Mouse (Mus musculus): ENCODE measurements around the gene Zfp800.

Zfp800 gene

GRCm38 (mm10) chr6:28398726-28399125 lies 921 bp upstream of the Zfp800 start:
- in situ Hi-C loops (cut with MboI, MseI) = loop anchor here (10.0 kb wide), 1 partner anchor 134 kb away; no protein-coding TSS in a partner anchor

- in situ Hi-C loops (cut with MboI, MseI) = loop anchor here (10.0 kb wide), 1 partner anchor 132 kb away; no protein-coding TSS in a partner anchor
Measured at GRCm38 (mm10) chr6:28396853-28397457, 850 bp downstream of the Zfp800 start.

- in situ Hi-C loops (cut with MboI, MseI) = loop anchor here (10.0 kb wide), 1 partner anchor 131 kb away; no protein-coding TSS in a partner anchor
Measured at GRCm38 (mm10) chr6:28396051-28396852, 1.6 kb downstream of the Zfp800 start.

- in situ Hi-C loops (cut with MboI, MseI) = no loop called here
Measured at GRCm38 (mm10) chr6:28389038-28389437, 8.8 kb downstream of the Zfp800 start.

GRCm38 (mm10) chr6:28385169-28385568 lies 12.6 kb downstream of the Zfp800 start:
- in situ Hi-C loops (cut with MboI, MseI) = no loop called here

- in situ Hi-C loops (cut with MboI, MseI) = no loop called here
Measured at GRCm38 (mm10) chr6:28381983-28382382, 15.8 kb downstream of the Zfp800 start.

GRCm38 (mm10) chr6:28369966-28370683 lies 27.7 kb downstream of the Zfp800 start:
- in situ Hi-C loops (cut with MboI, MseI) = no loop called here

- in situ Hi-C loops (cut with MboI, MseI) = no loop called here
Measured at GRCm38 (mm10) chr6:28367575-28367974, 30.2 kb downstream of the Zfp800 start.

- in situ Hi-C loops (cut with MboI, MseI) = no loop called here
Measured at GRCm38 (mm10) chr6:28351066-28351465, 46.7 kb downstream of the Zfp800 start.

- in situ Hi-C loops (cut with MboI, MseI) = no loop called here
Measured at GRCm38 (mm10) chr6:28345677-28346076, 52.1 kb downstream of the Zfp800 start.

- in situ Hi-C loops (cut with MboI, MseI) = no loop called here
Measured at GRCm38 (mm10) chr6:28345181-28345580, 52.6 kb downstream of the Zfp800 start.

- in situ Hi-C loops (cut with MboI, MseI) = no loop called here
Measured at GRCm38 (mm10) chr6:28342863-28343262, 54.9 kb downstream of the Zfp800 start.

GRCm38 (mm10) chr6:28341174-28341573 lies 56.6 kb downstream of the Zfp800 start:
- in situ Hi-C loops (cut with MboI, MseI) = no loop called here

- in situ Hi-C loops (cut with MboI, MseI) = no loop called here
Measured at GRCm38 (mm10) chr6:28339410-28339809, 58.4 kb downstream of the Zfp800 start.

GRCm38 (mm10) chr6:28333696-28334095 lies 64.1 kb downstream of the Zfp800 start:
- in situ Hi-C loops (cut with MboI, MseI) = no loop called here

- in situ Hi-C loops (cut with MboI, MseI) = no loop called here
Measured at GRCm38 (mm10) chr6:28332546-28332945, 65.3 kb downstream of the Zfp800 start.

- in situ Hi-C loops (cut with MboI, MseI) = no loop called here
Measured at GRCm38 (mm10) chr6:28329815-28330214, 68.0 kb downstream of the Zfp800 start.

GRCm38 (mm10) chr6:28329002-28329596 lies 68.7 kb downstream of the Zfp800 start:
- in situ Hi-C loops (cut with MboI, MseI) = no loop called here

GRCm38 (mm10) chr6:28326720-28327119 lies 71.1 kb downstream of the Zfp800 start:
- in situ Hi-C loops (cut with MboI, MseI) = no loop called here

GRCm38 (mm10) chr6:28322399-28322798 lies 75.4 kb downstream of the Zfp800 start:
- in situ Hi-C loops (cut with MboI, MseI) = no loop called here

- in situ Hi-C loops (cut with MboI, MseI) = no loop called here
Measured at GRCm38 (mm10) chr6:28319648-28320270, 78.0 kb downstream of the Zfp800 start.
